Mouse (Mus musculus) lung, postnatal 0 days (tissue): ENCODE results near the gene Pi4ka.

ENCODE experiments used
- CTCF ChIP-seq: IDR thresholded peaks from 2 replicates; pipeline ENCODE4 v1.5.1; 2016; ENCODE audit warnings: antibody characterized with exemption, mild to moderate bottlenecking
- EP300 ChIP-seq: IDR thresholded peaks from 2 replicates; pipeline ENCODE4 v1.6.1; 2016; ENCODE audit warnings: antibody characterized with exemption, mild to moderate bottlenecking, control low read depth

DNA sequence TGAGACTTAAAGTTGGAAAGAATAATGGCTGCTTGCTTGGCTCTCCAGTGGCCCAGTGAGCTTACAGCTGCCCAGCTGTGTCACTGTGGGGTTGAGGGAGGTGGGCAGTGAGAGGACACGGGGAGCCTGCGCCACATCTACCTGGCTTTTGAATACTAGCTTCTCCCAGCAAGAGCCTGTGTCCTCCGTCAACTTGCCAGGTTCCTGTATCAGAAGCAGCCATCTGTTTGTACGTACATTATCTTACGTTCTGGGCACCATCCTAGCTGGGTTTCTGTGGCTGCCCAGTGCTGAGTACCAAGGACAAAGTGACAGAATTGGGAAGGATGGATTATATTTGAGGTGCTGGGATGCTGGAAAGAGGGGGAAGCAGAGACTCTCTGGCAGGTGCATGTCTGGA lies 136.2 kb downstream of the Pi4ka start:
- TF ChIP-seq CTCF (no peak), EP300 (no peak)
